Mouse (Mus musculus) gastrocnemius, adult 2 months (tissue): Measurements from ENCODE around the gene Klf11. TPM values are rescaled to one million over a fixed set of nuclear protein-coding genes. Genes with fewer than 3 reads are reported as not detected.
A peak's percentile ranks its signal among the peaks of the same experiment; 100 is the strongest.
"Not testable (repeated sequence)": the region's sequence is repeated elsewhere in the genome, so short reads cannot be mapped to it uniquely, and the experiment has no call there.

Experiments used
- DNase-seq: peaks from one replicate; pipeline ENCODE4 v3.0.0; 2022
- H3K27ac ChIP-seq: fragments of 200-600 bp; 2 replicates; pipeline ENCODE4 v1.8.1; 2022; ENCODE audit warnings: mild to moderate bottlenecking
- H3K4me3 ChIP-seq: fragments of 200-600 bp; 2 replicates; pipeline ENCODE4 v1.8.1; 2022; ENCODE audit warnings: mild to moderate bottlenecking, moderate library complexity
- CTCF ChIP-seq: fragments of 200-600 bp; IDR thresholded peaks from 2 replicates; pipeline ENCODE4 v1.8.1; 2022; ENCODE audit warnings: antibody characterized with exemption, mild to moderate bottlenecking, moderate library complexity
- intact Hi-C: fragments of 180-260 bp; cut with DNase I; formaldehyde crosslinking; loops from one replicate; pipeline ENCODE4 v1.15.1; 2025
- total RNA-seq, 2 experiments: library from RNA; stranded (reverse); gene quantifications; 2 replicates each; pipeline ENCODE4 v1.2.3; 2021

The Klf11 gene
- total RNA-seq, 2 experiments from 2014 or later: 4.1 to 7.9 TPM

- peak; percentile 48 for DNase-seq
- Histone ChIP-seq H3K27ac (peak overlapping the region; percentile 66), H3K4me3 (no peak overlapping the region)
- no peak for TF ChIP-seq CTCF
- intact Hi-C loops: no loop called here
Measured at GRCm38 (mm10) chr12:24633753-24634191, 17.3 kb upstream of the Klf11 start.

GRCm38 (mm10) chr12:24634212-24634611, 16.9 kb upstream of the Klf11 start:
- DNase-seq: no peak
- Histone ChIP-seq H3K4me3 (no peak overlapping the region), H3K27ac (peak overlapping the region; percentile 66)
- intact Hi-C loops: no loop called here
- no peak for TF ChIP-seq CTCF

GRCm38 (mm10) chr12:24634648-24635047, 16.4 kb upstream of the Klf11 start:
- peak overlapping the region; percentile 66 for H3K27ac ChIP-seq
- H3K4me3 ChIP-seq: no peak overlapping the region
- intact Hi-C loops: no loop called here
- DNase-seq: no peak
- TF ChIP-seq CTCF: no peak

GRCm38 (mm10) chr12:24638787-24639186, 12.3 kb upstream of the Klf11 start:
- intact Hi-C loops, DNase-seq, H3K4me3 ChIP-seq, H3K27ac ChIP-seq: not testable (repeated sequence)

- H3K4me3 ChIP-seq: no peak overlapping the region
- peak; percentile 83 for DNase-seq
- intact Hi-C loops: no loop called here
- TF ChIP-seq CTCF: no peak
- H3K27ac ChIP-seq: no peak overlapping the region
Measured at GRCm38 (mm10) chr12:24642370-24642802, 8.7 kb upstream of the Klf11 start.

GRCm38 (mm10) chr12:24644125-24644571, 6.9 kb upstream of the Klf11 start:
- no peak for DNase-seq
- Histone ChIP-seq H3K27ac (no peak overlapping the region), H3K4me3 (no peak overlapping the region)
- intact Hi-C loops: no loop called here
- no peak for TF ChIP-seq CTCF

- Histone ChIP-seq H3K27ac (no peak overlapping the region), H3K4me3 (no peak overlapping the region)
- intact Hi-C loops: no loop called here
- DNase-seq: no peak
- TF ChIP-seq CTCF: no peak
Measured at GRCm38 (mm10) chr12:24645901-24646300, 5.2 kb upstream of the Klf11 start.

GRCm38 (mm10) chr12:24648094-24648493, 3.0 kb upstream of the Klf11 start:
- intact Hi-C loops: no loop called here
- TF ChIP-seq CTCF: no peak
- no peak for DNase-seq
- Histone ChIP-seq H3K27ac (no peak overlapping the region), H3K4me3 (no peak overlapping the region)

- intact Hi-C loops: no loop called here
- Histone ChIP-seq H3K27ac (peak overlapping the region; percentile 100), H3K4me3 (peak overlapping the region; percentile 99)
- TF ChIP-seq CTCF: no peak
- DNase-seq: no peak
Measured at GRCm38 (mm10) chr12:24650415-24651062, 535 bp upstream of the Klf11 start.

GRCm38 (mm10) chr12:24651642-24652342, 718 bp downstream of the Klf11 start:
- no peak for TF ChIP-seq CTCF
- DNase-seq: peak; percentile 99
- H3K27ac ChIP-seq: peak overlapping the region; percentile 100
- H3K4me3 ChIP-seq: peak overlapping the region; percentile 99
- intact Hi-C loops: no loop called here

- Histone ChIP-seq H3K4me3 (no peak overlapping the region), H3K27ac (peak overlapping the region; percentile 52)
- TF ChIP-seq CTCF: no peak
- intact Hi-C loops: no loop called here
- peak; percentile 45 for DNase-seq
Measured at GRCm38 (mm10) chr12:24654065-24654862, 3.2 kb downstream of the Klf11 start.

GRCm38 (mm10) chr12:24656436-24656835, 5.4 kb downstream of the Klf11 start:
- TF ChIP-seq CTCF: no peak
- Histone ChIP-seq H3K4me3 (0 out of 2 replicates have a peak overlapping the region, but pooled peaks have one; percentile 15), H3K27ac (no peak overlapping the region)
- DNase-seq: no peak
- intact Hi-C loops: no loop called here

GRCm38 (mm10) chr12:24658998-24659397, 7.9 kb downstream of the Klf11 start:
- no peak for DNase-seq
- Histone ChIP-seq H3K4me3 (no peak overlapping the region), H3K27ac (no peak overlapping the region)
- no peak for TF ChIP-seq CTCF
- intact Hi-C loops: no loop called here
